In the genomic region with DNA sequence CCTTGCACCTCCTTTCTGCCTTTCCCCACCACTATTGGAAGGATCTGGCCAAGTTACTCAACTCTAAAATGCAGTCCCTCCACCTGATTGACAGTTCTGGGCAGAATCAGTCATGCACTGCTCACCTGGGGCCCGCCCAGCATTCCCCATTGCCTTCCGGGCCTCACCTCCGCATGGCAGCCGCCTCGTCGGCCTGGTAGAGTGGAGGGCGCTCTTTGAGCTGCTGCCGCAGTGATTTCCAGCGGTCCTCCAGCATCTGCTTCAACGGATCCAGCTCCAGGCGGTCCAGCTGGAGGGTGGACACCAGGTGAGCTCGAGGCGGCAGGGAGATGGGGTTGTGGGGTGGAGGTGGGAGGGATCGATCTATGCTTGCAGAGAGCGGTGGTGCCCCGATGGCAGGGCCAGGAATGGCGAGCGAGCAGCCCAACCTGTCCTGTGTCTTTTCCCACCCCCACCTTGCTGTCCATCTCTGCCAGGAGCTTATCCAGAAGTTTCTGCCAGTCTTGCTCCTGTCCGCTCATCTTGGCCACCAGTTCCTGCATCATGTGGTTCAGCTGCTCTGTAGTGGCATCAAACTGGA, we compare ENCODE assay signal across 10 mouse cellular contexts. TPM values are rescaled to one million over a fixed set of nuclear protein-coding genes. Genes with fewer than 3 reads are reported as not detected.
DNase-seq lines count a peak whose midpoint lies in the region; ATAC-seq lines count a peak whose summit lies in the region.
"Had no signal": no experiment of that assay in that cellular context is flagged by ENCODE, and none has a peak within 500 bp of the region (broad histone marks: within the 10 kb centered on the region; RNA-seq: fewer than 3 reads in every experiment).

No protein-coding gene starts in this region.

- no peak for DNase-seq in kidney, adult 8-10 months
- no peak for DNase-seq in embryonic facial prominence, embryonic 10.5 days (ENCODE audit: low spot score)
- DNase-seq in hindbrain, embryonic 11.5 days (ENCODE audit: low spot score), result no peak
- DNase-seq in left cerebral cortex, adult 11 months (ENCODE audit: low spot score), result no peak
- DNase-seq in left cerebral cortex, postnatal 4 days, result no peak
- no peak for DNase-seq in urinary bladder, postnatal 4 days (ENCODE audit: low spot score in 2 of 2)

- peak overlapping the region; percentile 46 for H3K4me2 ChIP-seq in kidney, embryonic 15.5 days
- H3K4me2 ChIP-seq in hindbrain, embryonic 11.5 days (replicated peaks; ENCODE audit: low read depth, low read length), result no peak overlapping the region
- H3K4me2 ChIP-seq in liver, embryonic 16.5 days (ENCODE audit: low read depth, low read length), result no peak overlapping the region

- peaks cover 34% of the 10 kb centered on the region for H3K4me1 ChIP-seq in kidney, embryonic 15.5 days
- peaks cover 36% of the 10 kb centered on the region for H3K4me1 ChIP-seq in embryonic facial prominence, embryonic 10.5 days
- no peaks in the 10 kb centered on the region for H3K4me1 ChIP-seq in hindbrain, embryonic 11.5 days (replicated peaks; ENCODE audit: control insufficient read depth, insufficient read depth, low read length)
- no peaks in the 10 kb centered on the region for H3K4me1 ChIP-seq in liver, embryonic 16.5 days (ENCODE audit: control insufficient read depth, low read depth, low read length)

- H3K9me3 ChIP-seq in kidney, embryonic 15.5 days (replicated peaks), result no peaks in the 10 kb centered on the region; the same call in 1 of the 2 replicates
- 0 out of 2 replicates have a peak, but pooled peaks cover 3% of the 10 kb centered on the region for H3K9me3 ChIP-seq in embryonic facial prominence, embryonic 10.5 days
- H3K9me3 ChIP-seq in hindbrain, embryonic 11.5 days (ENCODE audit: control insufficient read depth, low read length), result no peaks in the 10 kb centered on the region
- no peaks in the 10 kb centered on the region for H3K9me3 ChIP-seq in liver, embryonic 16.5 days (replicated peaks; ENCODE audit: control insufficient read depth, low read length)

- no peak overlapping the region for H3K9ac ChIP-seq in kidney, embryonic 15.5 days
- no peak overlapping the region for H3K9ac ChIP-seq in hindbrain, embryonic 11.5 days (ENCODE audit: low read depth, low read length)
- no peak overlapping the region for H3K9ac ChIP-seq in liver, embryonic 16.5 days (ENCODE audit: low read depth, low read length)

- intact Hi-C loops in left cerebral cortex, postnatal 4 days (cut with DNase I), result loop anchor here (2.0 kb wide), 1 partner anchor 128 kb away; no protein-coding TSS in a partner anchor

- H3K27ac ChIP-seq in kidney, embryonic 15.5 days, result no peak overlapping the region
- H3K27ac ChIP-seq in embryonic facial prominence, embryonic 10.5 days (replicated peaks), result no peak overlapping the region
- no peak overlapping the region for H3K27ac ChIP-seq in hindbrain, embryonic 11.5 days (ENCODE audit: low read depth, low read length)
- H3K27ac ChIP-seq in liver, embryonic 16.5 days (ENCODE audit: low read length), result no peak overlapping the region

- peaks cover 22% of the 10 kb centered on the region for H3K27me3 ChIP-seq in kidney, embryonic 15.5 days
- peaks cover 29% of the 10 kb centered on the region for H3K27me3 ChIP-seq in embryonic facial prominence, embryonic 10.5 days (replicated peaks; ENCODE audit: low read depth, poor library complexity, severe bottlenecking)
- H3K27me3 ChIP-seq in hindbrain, embryonic 11.5 days (ENCODE audit: control insufficient read depth, insufficient read depth, low read length), result peaks cover 7% of the 10 kb centered on the region; the same call in 1 of the 2 replicates
- H3K27me3 ChIP-seq in liver, embryonic 16.5 days (ENCODE audit: control insufficient read depth, insufficient read depth, low read depth, low read length), result peaks cover 8% of the 10 kb centered on the region

- WGBS in kidney, embryonic 15.5 days, result 12% methylated on average over 19 of the region's 19 CpGs
- WGBS in embryonic facial prominence, embryonic 10.5 days, result 17% methylated on average over 19 of the region's 19 CpGs
- 16% methylated on average over 19 of the region's 19 CpGs for WGBS in hindbrain, embryonic 11.5 days
- WGBS in liver, embryonic 16.5 days (ENCODE audit: insufficient replicate concordance), result 13% methylated on average over 19 of the region's 19 CpGs

- ATAC-seq in kidney, embryonic 15.5 days (replicated peaks; ENCODE audit: low FRiP score), result peak; percentile 20; the same call in 1 of the 2 replicates
- 0 out of 2 replicates have a peak, but pooled peaks have one; percentile 3 for ATAC-seq in hindbrain, embryonic 11.5 days (ENCODE audit: low FRiP score)
- 0 out of 2 replicates have a peak, but pooled peaks have one; percentile 10 for ATAC-seq in liver, embryonic 16.5 days (ENCODE audit: low read depth)

- H3K36me3 ChIP-seq in kidney, embryonic 15.5 days, result no peaks in the 10 kb centered on the region
- H3K36me3 ChIP-seq in embryonic facial prominence, embryonic 10.5 days (replicated peaks), result no peaks in the 10 kb centered on the region
- H3K36me3 ChIP-seq in hindbrain, embryonic 11.5 days (ENCODE audit: control insufficient read depth, insufficient read depth, low read length), result no peaks in the 10 kb centered on the region
- no peaks in the 10 kb centered on the region for H3K36me3 ChIP-seq in liver, embryonic 16.5 days (ENCODE audit: control insufficient read depth, insufficient read depth)

- H3K4me3 ChIP-seq in kidney, embryonic 15.5 days (replicated peaks), result peak overlapping the region; percentile 15
- peak overlapping the region; percentile 32; the same call in 1 of the 2 replicates for H3K4me3 ChIP-seq in embryonic facial prominence, embryonic 10.5 days
- no peak overlapping the region for H3K4me3 ChIP-seq in hindbrain, embryonic 11.5 days (ENCODE audit: low read depth, low read length)
- no peak overlapping the region for H3K4me3 ChIP-seq in liver, embryonic 16.5 days (ENCODE audit: low read depth, low read length)

RNA-seq across cellular contexts. Expression of gene Ubald2, which starts 12.5 kb away (rescaled TPM):
- 45.7 and 58.1 TPM in 2 replicates for polyA plus RNA-seq in kidney, embryonic 15.5 days (2015; fragmentation: Nextera tagmentation; extraction: Ambion mirVana)
- 43.7 and 46.4 TPM in 2 replicates for polyA plus RNA-seq in embryonic facial prominence, embryonic 10.5 days (2016; fragmentation: Nextera tagmentation; extraction: Ambion mirVana)
- 77.9 and 81.2 TPM in 2 replicates for polyA plus RNA-seq in hindbrain, embryonic 11.5 days (2014; fragmentation: Nextera tagmentation; extraction: Ambion mirVana)
- polyA plus RNA-seq in liver, embryonic 16.5 days (2015; fragmentation: Nextera tagmentation; extraction: Ambion mirVana), result 34.1 and 34.5 TPM in 2 replicates
- total RNA-seq in left cerebral cortex, postnatal 4 days (2021), result 10 to 100 TPM; 43.3 to 45.8 TPM

RNA-seq across cellular contexts. Expression of gene Qrich2, which starts 19.6 kb away (rescaled TPM):
- 0.14 and 0.30 TPM in 2 replicates for polyA plus RNA-seq in kidney, embryonic 15.5 days (2015; fragmentation: Nextera tagmentation; extraction: Ambion mirVana)
- polyA plus RNA-seq in embryonic facial prominence, embryonic 10.5 days (2016; fragmentation: Nextera tagmentation; extraction: Ambion mirVana), result 0.23 and 0.44 TPM in 2 replicates
- polyA plus RNA-seq in hindbrain, embryonic 11.5 days (2014; fragmentation: Nextera tagmentation; extraction: Ambion mirVana), result 0.17 TPM in 1 of 2 replicates, not detected in the other
- not detected in 2 replicates for polyA plus RNA-seq in liver, embryonic 16.5 days (2015; fragmentation: Nextera tagmentation; extraction: Ambion mirVana)
- total RNA-seq in left cerebral cortex, postnatal 4 days (2021), result under 1 TPM in 1 of 2 experiments, not detected in 1; 0.08 TPM
- total RNA-seq: adrenal gland, adult 18-20 months; left cerebral cortex, postnatal 14 days had no signal

RNA-seq across cellular contexts. Expression of gene Rnf157, which starts 33.6 kb away (rescaled TPM):
- 12.4 and 12.5 TPM in 2 replicates for polyA plus RNA-seq in kidney, embryonic 15.5 days (2015; fragmentation: Nextera tagmentation; extraction: Ambion mirVana)
- polyA plus RNA-seq in embryonic facial prominence, embryonic 10.5 days (2016; fragmentation: Nextera tagmentation; extraction: Ambion mirVana), result 12.7 and 15.7 TPM in 2 replicates
- polyA plus RNA-seq in hindbrain, embryonic 11.5 days (2014; fragmentation: Nextera tagmentation; extraction: Ambion mirVana), result 16.0 and 23.1 TPM in 2 replicates
- 1.1 and 1.2 TPM in 2 replicates for polyA plus RNA-seq in liver, embryonic 16.5 days (2015; fragmentation: Nextera tagmentation; extraction: Ambion mirVana)
- 100 to 1,000 TPM; 187 to 192 TPM for total RNA-seq in left cerebral cortex, postnatal 4 days (2021)

RNA-seq across cellular contexts. Expression of gene Prpsap1, which starts 47.6 kb away (rescaled TPM):
- polyA plus RNA-seq in kidney, embryonic 15.5 days (2015; fragmentation: Nextera tagmentation; extraction: Ambion mirVana), result 196 and 208 TPM in 2 replicates
- 233 and 242 TPM in 2 replicates for polyA plus RNA-seq in embryonic facial prominence, embryonic 10.5 days (2016; fragmentation: Nextera tagmentation; extraction: Ambion mirVana)
- 164 and 169 TPM in 2 replicates for polyA plus RNA-seq in hindbrain, embryonic 11.5 days (2014; fragmentation: Nextera tagmentation; extraction: Ambion mirVana)
- 47.6 and 47.9 TPM in 2 replicates for polyA plus RNA-seq in liver, embryonic 16.5 days (2015; fragmentation: Nextera tagmentation; extraction: Ambion mirVana)
- 100 to 1,000 TPM; 107 TPM for total RNA-seq in left cerebral cortex, postnatal 4 days (2021)

Comparison
In these comparisons a context has a peak if more than half of its experiments do, and no peak if none do; other contexts are left out.
1. H3K4me3 ChIP-seq: peak in kidney, embryonic 15.5 days (single experiment) and embryonic facial prominence, embryonic 10.5 days (single experiment); none in hindbrain, embryonic 11.5 days (single experiment) and liver, embryonic 16.5 days (single experiment).
2. Peak in every context shown above with its lines, with median percentiles within 50 percentile points of each other: ATAC-seq.